Comparison of ENCODE assay signal across 8 mouse cellular contexts in the genomic region with DNA sequence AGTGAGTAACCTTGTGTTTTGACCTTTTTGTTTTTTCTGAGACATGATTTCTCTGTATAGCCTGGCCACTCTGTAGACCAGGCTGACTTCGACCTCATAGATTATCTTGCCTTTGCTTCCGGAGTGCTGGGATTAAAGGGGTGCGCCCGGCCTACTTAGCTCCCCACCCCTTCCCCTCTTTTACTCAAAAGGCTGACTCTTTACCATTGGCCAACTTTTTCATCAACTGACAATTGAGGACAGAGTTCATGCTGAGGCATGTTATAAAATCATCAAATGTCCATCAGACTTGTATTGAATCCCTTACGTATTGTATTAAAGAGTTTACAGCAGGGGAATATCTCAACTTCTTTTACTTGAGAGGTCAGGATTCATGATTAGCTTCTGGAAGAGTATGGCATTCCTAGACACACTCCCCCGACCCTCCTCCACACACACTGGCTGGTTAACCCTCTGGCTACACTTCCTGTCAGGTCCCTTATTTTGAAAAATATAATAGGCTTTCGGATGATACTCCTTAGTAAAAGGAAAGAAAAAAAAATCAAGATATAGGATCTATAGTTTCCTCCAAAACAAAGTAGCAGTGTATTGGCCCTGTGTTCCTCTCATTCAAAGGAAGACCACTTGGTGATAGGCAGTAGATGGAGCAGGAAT.
DNase-seq lines count a peak whose midpoint lies in the region; ATAC-seq and TF ChIP-seq lines count a peak whose summit lies in the region.

No protein-coding gene starts in this region.

- peak overlapping the region; percentile 42 for H3K4me3 ChIP-seq in lung, adult 2 months (replicated peaks; ENCODE audit: extremely low read depth, low read depth, low read length)
- peak overlapping the region; percentile 100 for H3K4me3 ChIP-seq in embryonic facial prominence, embryonic 10.5 days
- H3K4me3 ChIP-seq in intestine, embryonic 14.5 days (ENCODE audit: low read depth, low read length) = peak overlapping the region; percentile 90
- H3K4me3 ChIP-seq in myocyte = peak overlapping the region; percentile 63

- no peak; the same call in 1 of the 2 replicates for ATAC-seq in intestine, embryonic 14.5 days (replicated peaks; ENCODE audit: low FRiP score, low TSS enrichment, low read depth)

- DNase-seq in lung, adult 2 months = no peak
- no peak for DNase-seq in lung, postnatal 25 days (ENCODE audit: low spot score)
- DNase-seq in embryonic facial prominence, embryonic 10.5 days (ENCODE audit: low spot score) = no peak
- no peak for DNase-seq in intestine, embryonic 14.5 days (ENCODE audit: low spot score)
- no peak for DNase-seq in cerebellum, postnatal 14 days
- no peak for DNase-seq in T-cell, adult 2 months (ENCODE audit: low spot score)
- no peak for DNase-seq in urinary bladder, adult 18-20 months (ENCODE audit: low spot score in 2 of 2)

- peaks cover 14% of the 10 kb centered on the region for H3K4me1 ChIP-seq in lung, adult 2 months (ENCODE audit: control insufficient read depth, insufficient read depth, low read length)
- H3K4me1 ChIP-seq in embryonic facial prominence, embryonic 10.5 days = peaks cover 35% of the 10 kb centered on the region
- H3K4me1 ChIP-seq in intestine, embryonic 14.5 days (replicated peaks; ENCODE audit: control insufficient read depth, insufficient read depth, low read length) = peaks cover 20% of the 10 kb centered on the region

- H3K36me3 ChIP-seq in embryonic facial prominence, embryonic 10.5 days (replicated peaks) = peaks cover 19% of the 10 kb centered on the region
- peaks cover 19% of the 10 kb centered on the region for H3K36me3 ChIP-seq in intestine, embryonic 14.5 days (ENCODE audit: control insufficient read depth, insufficient read depth, low read length)
- peaks cover 5% of the 10 kb centered on the region for H3K36me3 ChIP-seq in myocyte (ENCODE audit: control insufficient read depth, insufficient read depth)

- no peak for TF ChIP-seq CTCF in lung, adult 2 months (IDR thresholded peaks at IDR 0.05; ENCODE audit: insufficient read depth, low read length)

- H3K79me2 ChIP-seq in myocyte (ENCODE audit: control insufficient read depth, insufficient read depth) = peaks cover 29% of the 10 kb centered on the region

- H3ac ChIP-seq in myocyte (ENCODE audit: control insufficient read depth, insufficient read length) = peak overlapping the region; percentile 62

- peak overlapping the region; percentile 91 for H3K27ac ChIP-seq in embryonic facial prominence, embryonic 10.5 days (replicated peaks)
- H3K27ac ChIP-seq in intestine, embryonic 14.5 days (ENCODE audit: low read depth) = peak overlapping the region; percentile 92

- TF ChIP-seq POLR2A in lung, adult 2 months (IDR thresholded peaks at IDR 0.05; ENCODE audit: borderline replicate concordance, extremely low read depth, low read depth, low read length) = no peak
- TF ChIP-seq POLR2A in myocyte (IDR thresholded peaks at IDR 0.05; ENCODE audit: insufficient read length, low read depth) = no peak

- H3K27me3 ChIP-seq in embryonic facial prominence, embryonic 10.5 days (replicated peaks; ENCODE audit: low read depth, poor library complexity, severe bottlenecking) = no peaks in the 10 kb centered on the region
- H3K27me3 ChIP-seq in intestine, embryonic 14.5 days (replicated peaks; ENCODE audit: control insufficient read depth, insufficient read depth, low read length) = no peaks in the 10 kb centered on the region
- no peaks in the 10 kb centered on the region for H3K27me3 ChIP-seq in myocyte (ENCODE audit: control insufficient read depth, insufficient read depth, insufficient read length)

- 39% methylated on average over 7 of the region's 7 CpGs for WGBS in lung, adult 2 months
- WGBS in embryonic facial prominence, embryonic 10.5 days = 41% methylated on average over 7 of the region's 7 CpGs
- WGBS in intestine, embryonic 14.5 days = 37% methylated on average over 7 of the region's 7 CpGs

- peak overlapping the region; percentile 98 for H3K4me2 ChIP-seq in intestine, embryonic 14.5 days (ENCODE audit: low read length)
- peak overlapping the region; percentile 86 for H3K4me2 ChIP-seq in myocyte (ENCODE audit: low read depth)

- H3K9me3 ChIP-seq in embryonic facial prominence, embryonic 10.5 days = no peaks in the 10 kb centered on the region
- no peaks in the 10 kb centered on the region for H3K9me3 ChIP-seq in intestine, embryonic 14.5 days (ENCODE audit: control insufficient read depth, low read length)

- peak overlapping the region; percentile 81 for H3K9ac ChIP-seq in intestine, embryonic 14.5 days (ENCODE audit: low read length)

TF ChIP-seq in myocyte, 11 proteins besides CTCF, POLR2A, EP300 and RAD21:
- TF ChIP-seq TCF12 (IDR thresholded peaks at IDR 0.05; ENCODE audit: insufficient read depth, poor library complexity, severe bottlenecking) = no peak
- TF ChIP-seq MYOD1 (IDR thresholded peaks at IDR 0.05; ENCODE audit: control insufficient read depth in 1 of 3, insufficient read length in 2 of 3, low read depth in 2 of 3) = no peak
- TF ChIP-seq CEBPB (IDR thresholded peaks at IDR 0.05; ENCODE audit: insufficient read depth, poor library complexity, severe bottlenecking) = no peak
- TF ChIP-seq REST (IDR thresholded peaks at IDR 0.05; ENCODE audit: insufficient read depth, insufficient read length) = no peak
- no peak for TF ChIP-seq E2F4 (IDR thresholded peaks at IDR 0.05; ENCODE audit: insufficient read depth)
TF ChIP-seq in myocyte: peak in this region for 0.

Comparison
In these comparisons a context has a peak if more than half of its experiments do, and no peak if none do; other contexts are left out.
1. H3K4me3 ChIP-seq: peak in every context shown above with its lines; median percentile 100 in embryonic facial prominence, embryonic 10.5 days; 90 in intestine, embryonic 14.5 days; 63 in myocyte; 42 in lung, adult 2 months.